Mouse (Mus musculus) monocyte, adult 5-6 weeks (primary cell): Measurements from ENCODE around the gene Ttll8. TPM values are rescaled to one million over a fixed set of nuclear protein-coding genes. Genes with fewer than 3 reads are reported as not detected.
A peak's percentile ranks its signal among the peaks of the same experiment; 100 is the strongest.

Experiments used
- ATAC-seq: fragments of 153-309, 156-312 bp; replicated peaks from 2 replicates; pipeline ENCODE4 v1.8.0; 2017; ENCODE audit warnings: mild to moderate bottlenecking; ENCODE audit not compliant: low TSS enrichment, insufficient number of reproducible peaks, severe bottlenecking, poor library complexity, low FRiP score
- total RNA-seq: library from RNA; stranded (forward); fragments of 200-1000, 200-491, 200-594 nt; gene quantifications from 3 replicates; pipeline ENCODE4 v1.2.3, GENCODE M21; 2017

Ttll8 gene
- total RNA-seq, 1 experiment from 2014 or later = not detected

- peak; percentile 70 for ATAC-seq
These were observed 63.2 kb downstream of the Ttll8 start for GRCm38 (mm10) chr15:88890751-88891675.

GRCm38 (mm10) chr15:88889994-88890393 is 64.2 kb downstream of the Ttll8 start:
- ATAC-seq = no peak

- ATAC-seq = no peak
These were observed 65.2 kb downstream of the Ttll8 start for GRCm38 (mm10) chr15:88889032-88889431.

- no peak for ATAC-seq
These were observed 68.8 kb downstream of the Ttll8 start for GRCm38 (mm10) chr15:88885376-88885775.

GRCm38 (mm10) chr15:88883342-88883741 is 70.9 kb downstream of the Ttll8 start:
- no peak for ATAC-seq

- no peak for ATAC-seq
These were observed 71.4 kb downstream of the Ttll8 start for GRCm38 (mm10) chr15:88882851-88883250.

- ATAC-seq = no peak
These were observed 72.8 kb downstream of the Ttll8 start for GRCm38 (mm10) chr15:88881253-88882044.

GRCm38 (mm10) chr15:88877021-88877400 is 77.2 kb downstream of the Ttll8 start:
- ATAC-seq = no peak

- peak; percentile 76 for ATAC-seq
These were observed 77.8 kb downstream of the Ttll8 start for GRCm38 (mm10) chr15:88876155-88877020.

GRCm38 (mm10) chr15:88875625-88876081 is 78.6 kb downstream of the Ttll8 start:
- no peak for ATAC-seq

- ATAC-seq = no peak
These were observed 79.7 kb downstream of the Ttll8 start for GRCm38 (mm10) chr15:88874477-88874876.

- no peak for ATAC-seq
These were observed 80.2 kb downstream of the Ttll8 start for GRCm38 (mm10) chr15:88874061-88874460.

GRCm38 (mm10) chr15:88870418-88871185 is 83.6 kb downstream of the Ttll8 start:
- no peak for ATAC-seq

- ATAC-seq = no peak
These were observed 86.0 kb downstream of the Ttll8 start for GRCm38 (mm10) chr15:88868024-88868742.

- no peak for ATAC-seq
These were observed 86.7 kb downstream of the Ttll8 start for GRCm38 (mm10) chr15:88867368-88868023.

- no peak for ATAC-seq
These were observed 87.3 kb downstream of the Ttll8 start for GRCm38 (mm10) chr15:88866934-88867356.
